Mouse (Mus musculus) layer of hippocampus, adult 11-12 months (tissue): Measurements from ENCODE around the gene Senp7.
"Not testable (repeated sequence)": the region's sequence is repeated elsewhere in the genome, so short reads cannot be mapped to it uniquely, and the experiment has no call there.

Experiments
- DNase-seq: peaks from one replicate; pipeline ENCODE4 v3.0.0; 2022; ENCODE audit warnings: low spot score

The Senp7 gene

GRCm38 (mm10) chr16:56048038-56048437 is at the start of gene Senp7:
TSS of gene Senp7 (plus strand) at chr16:56048338.
- DNase-seq: not testable (repeated sequence)

- no peak for DNase-seq
Measured at GRCm38 (mm10) chr16:56006798-56007197, 41.3 kb upstream of the Senp7 start.

DNA sequence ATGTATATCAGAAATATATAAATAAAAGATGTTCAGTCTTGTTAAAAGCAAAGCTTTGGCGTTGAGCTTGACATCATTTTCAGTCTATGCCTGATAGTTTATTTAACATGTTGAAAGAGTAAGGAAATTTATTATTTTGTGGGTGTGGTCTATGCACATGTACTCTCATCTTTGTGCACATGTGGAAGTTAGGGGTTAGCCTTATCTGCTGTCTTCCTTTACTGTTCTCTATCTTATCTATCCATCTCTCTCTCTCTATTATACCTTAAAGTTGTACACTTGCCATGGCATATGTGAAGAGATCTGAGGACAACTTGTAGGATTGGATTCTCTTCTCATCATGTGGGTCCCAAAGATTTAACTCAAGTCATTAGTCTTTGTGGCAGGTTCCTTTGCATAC is 39.3 kb upstream of the Senp7 start:
- DNase-seq: no peak

DNA sequence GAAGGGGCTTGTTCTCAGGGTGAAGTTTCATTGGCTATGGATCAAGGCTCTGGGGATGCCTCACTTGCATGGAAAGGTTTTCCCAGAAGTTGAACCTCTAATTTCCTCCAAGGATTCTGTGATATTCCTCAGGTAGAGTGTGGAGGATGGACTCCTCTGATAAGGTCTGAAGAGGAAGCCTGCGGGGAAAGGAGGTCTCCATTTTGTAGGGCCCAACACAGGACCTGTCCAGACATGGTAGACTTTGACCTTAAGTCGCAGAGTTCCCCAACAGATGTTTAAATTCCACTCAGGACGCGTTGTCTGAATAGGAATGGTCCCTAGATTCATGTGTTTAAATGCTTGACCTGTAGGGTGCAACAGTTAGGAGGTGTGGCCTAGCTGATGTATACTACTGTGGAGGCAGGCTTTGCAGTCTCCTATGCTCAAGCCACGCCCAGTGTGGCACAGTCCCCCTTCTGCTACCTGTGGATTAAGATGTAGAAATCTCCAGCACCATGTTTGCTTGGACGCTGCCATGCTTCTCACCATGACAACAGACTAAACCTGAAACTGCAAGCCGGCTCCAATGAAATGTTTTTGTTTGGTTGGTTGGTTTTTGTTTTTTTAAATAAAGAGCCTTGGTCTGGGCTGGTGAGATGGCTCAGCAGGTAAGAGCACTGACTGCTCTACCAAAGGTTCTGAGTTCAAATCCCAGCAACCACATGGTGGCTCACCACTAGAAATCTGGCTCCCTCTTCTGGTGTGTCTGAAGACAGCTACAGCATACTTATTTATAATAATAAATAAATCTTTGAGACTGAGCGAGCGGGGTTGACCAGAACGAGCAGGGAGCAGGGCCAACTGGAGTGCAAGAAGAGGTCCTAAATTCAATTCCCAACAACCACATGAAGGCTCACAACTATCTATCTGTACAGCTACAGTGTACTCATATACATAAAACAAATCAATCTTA is 35.1 kb upstream of the Senp7 start:
- no peak for DNase-seq

DNA sequence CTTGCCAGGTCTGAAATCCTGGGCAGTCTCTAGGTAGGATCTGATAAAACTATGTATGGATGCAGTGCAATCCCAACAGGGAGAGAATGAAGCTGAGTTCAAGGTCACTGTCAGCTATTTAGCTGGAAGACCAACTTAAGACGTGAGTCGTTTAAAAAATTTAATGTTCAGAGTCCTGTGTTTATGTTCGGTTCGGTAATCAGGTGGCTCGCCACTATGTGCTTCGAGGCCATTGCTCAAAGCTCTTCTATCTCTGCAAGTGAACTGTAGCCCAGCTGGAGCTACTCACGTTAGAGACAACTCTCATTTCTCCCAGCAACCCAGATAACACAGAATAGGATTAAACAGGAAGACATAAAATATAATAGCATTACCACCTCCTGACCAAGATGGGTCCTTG is 34.1 kb upstream of the Senp7 start:
- no peak for DNase-seq

- no peak for DNase-seq
Measured at GRCm38 (mm10) chr16:56019660-56020059, 28.5 kb upstream of the Senp7 start.

- DNase-seq: no peak
Measured at GRCm38 (mm10) chr16:56027854-56028629, 20.1 kb upstream of the Senp7 start.

- DNase-seq: peak; percentile 33
Measured at GRCm38 (mm10) chr16:56028722-56029551, 19.2 kb upstream of the Senp7 start.

DNA sequence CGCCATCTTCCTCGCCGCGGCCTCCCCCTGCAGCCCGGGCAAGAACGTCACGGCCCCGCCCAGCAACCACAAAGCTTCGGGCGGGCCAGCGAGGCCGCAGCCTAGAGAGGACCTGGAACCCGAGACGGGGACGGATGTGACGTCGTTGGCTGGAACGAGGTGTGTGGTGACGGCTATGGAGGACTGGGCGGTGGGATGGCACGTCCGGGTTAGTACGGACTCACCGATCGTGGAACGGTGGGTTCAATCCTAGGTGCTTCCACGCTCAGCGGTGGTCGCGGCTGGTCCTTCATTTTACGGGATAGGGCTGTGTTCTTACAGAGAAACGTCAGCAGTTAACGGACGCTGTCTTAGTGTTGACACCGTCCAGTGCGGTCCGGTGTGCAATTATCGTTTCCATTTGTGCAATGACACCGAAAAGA is 18.5 kb upstream of the Senp7 start, which contains the start of gene Pcnp:
Gene Pcnp (minus strand): TSS at position 79 of the 422 bp plus-strand sequence.
- peak; percentile 97 for DNase-seq

- no peak for DNase-seq
Measured at GRCm38 (mm10) chr16:56034566-56034965, 13.6 kb upstream of the Senp7 start.

- no peak for DNase-seq
Measured at GRCm38 (mm10) chr16:56036501-56036900, 11.6 kb upstream of the Senp7 start.

DNA sequence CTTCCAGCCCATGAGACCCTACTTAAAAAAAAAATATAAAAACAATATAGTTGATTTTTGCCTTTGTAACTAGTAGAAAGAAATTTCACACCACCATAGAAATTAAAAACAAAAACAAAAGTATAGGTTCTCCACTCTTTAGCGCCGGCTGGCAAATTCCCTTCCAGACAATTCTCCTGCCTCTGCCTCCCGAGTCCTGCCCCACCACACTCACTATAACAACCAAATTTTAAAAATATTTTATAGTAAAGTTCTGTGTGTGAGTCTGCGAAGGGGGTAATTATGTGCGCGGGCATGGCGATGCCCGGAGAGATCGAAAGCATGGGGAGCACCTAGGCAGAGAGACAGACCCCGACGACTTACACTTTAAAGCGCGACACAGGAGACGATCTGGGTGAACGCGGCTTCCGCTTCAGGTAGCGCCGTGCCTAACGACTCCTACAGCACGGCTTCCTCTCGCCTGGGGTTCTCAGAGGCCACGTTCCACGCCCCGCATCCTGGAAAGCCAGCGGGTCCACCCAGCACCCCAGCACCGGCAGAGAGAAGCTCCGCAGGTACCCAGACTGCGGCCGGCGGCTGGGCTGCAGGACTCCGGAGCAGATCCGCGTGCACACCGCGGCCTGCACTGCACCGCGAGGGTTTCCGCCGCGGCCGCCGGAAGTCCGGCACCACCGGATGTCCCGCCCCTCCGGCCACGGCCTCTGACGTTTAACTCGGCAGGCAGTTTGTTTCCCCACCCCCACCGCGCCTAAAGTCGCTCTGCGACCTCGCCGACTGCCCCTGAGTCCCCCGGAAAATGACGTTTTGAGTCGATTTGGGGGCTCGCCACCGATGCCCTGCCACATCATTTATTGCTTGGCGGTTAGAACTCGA is 10.8 kb upstream of the Senp7 start, which contains the start of gene Trmt10c:
Gene Trmt10c (minus strand): TSS at position 682 of the 873 bp plus-strand sequence.
- peak; percentile 91 for DNase-seq

DNA sequence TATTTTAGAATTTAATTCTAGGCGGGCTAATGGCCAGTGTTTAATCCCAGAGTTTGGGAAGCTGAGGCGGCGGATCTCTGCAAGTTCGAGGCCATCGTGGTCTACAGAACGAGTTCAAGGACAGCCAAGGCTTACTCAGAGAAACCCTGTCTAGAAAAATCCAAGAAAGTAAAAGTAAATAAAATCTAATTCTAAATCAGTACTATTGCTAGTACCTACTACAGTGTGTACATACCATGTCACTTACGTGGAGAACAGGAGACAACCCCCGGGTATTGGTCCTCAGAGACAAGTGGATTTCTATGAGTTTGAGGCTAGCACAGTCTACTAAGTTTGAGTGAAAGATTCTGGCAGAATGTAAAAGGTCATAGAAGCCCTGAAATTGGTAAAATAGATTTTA is 10.0 kb upstream of the Senp7 start:
- no peak for DNase-seq

DNA sequence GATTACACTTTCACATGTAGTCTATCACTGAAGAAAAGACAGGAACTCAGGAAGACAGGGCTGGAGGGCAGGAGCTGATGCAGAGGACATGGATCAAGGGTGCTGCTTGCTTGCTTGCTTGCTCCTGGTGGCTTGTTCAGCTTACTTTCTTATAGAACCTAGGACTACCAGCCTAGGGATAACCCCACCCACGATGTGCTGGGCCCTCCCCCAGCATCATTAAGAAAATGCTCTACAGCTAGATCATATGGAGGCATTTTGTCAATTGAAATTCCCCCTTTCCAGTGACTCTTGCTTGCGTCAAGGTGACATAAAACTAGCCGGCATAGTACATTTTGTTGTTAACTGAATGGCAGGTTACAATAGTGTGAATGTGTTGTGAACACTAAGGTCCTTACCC is 7.8 kb downstream of the Senp7 start:
- no peak for DNase-seq

- DNase-seq: no peak
Measured at GRCm38 (mm10) chr16:56056944-56057590, 8.9 kb downstream of the Senp7 start.

DNA sequence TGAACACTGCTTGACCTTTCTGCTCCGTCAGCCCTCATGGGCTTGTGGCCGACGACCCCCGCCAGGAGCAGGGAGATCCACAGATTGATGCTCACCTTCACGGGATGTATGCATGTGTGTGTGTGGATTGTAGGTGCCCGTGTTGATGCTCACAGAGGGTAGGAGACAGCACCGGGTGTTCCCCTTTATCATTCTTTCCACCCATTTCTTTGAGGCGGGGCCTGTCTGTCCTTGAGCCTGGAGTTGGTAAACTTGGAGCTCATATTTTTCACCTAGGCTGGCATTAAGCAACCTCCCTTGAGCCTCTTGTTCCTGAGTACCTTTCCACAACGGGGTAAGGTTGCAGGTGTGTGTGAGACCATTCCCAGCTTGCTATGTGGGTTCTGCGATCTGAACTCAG is 10.0 kb downstream of the Senp7 start:
- no peak for DNase-seq

GRCm38 (mm10) chr16:56061995-56062594 is 14.0 kb downstream of the Senp7 start:
- no peak for DNase-seq

DNA sequence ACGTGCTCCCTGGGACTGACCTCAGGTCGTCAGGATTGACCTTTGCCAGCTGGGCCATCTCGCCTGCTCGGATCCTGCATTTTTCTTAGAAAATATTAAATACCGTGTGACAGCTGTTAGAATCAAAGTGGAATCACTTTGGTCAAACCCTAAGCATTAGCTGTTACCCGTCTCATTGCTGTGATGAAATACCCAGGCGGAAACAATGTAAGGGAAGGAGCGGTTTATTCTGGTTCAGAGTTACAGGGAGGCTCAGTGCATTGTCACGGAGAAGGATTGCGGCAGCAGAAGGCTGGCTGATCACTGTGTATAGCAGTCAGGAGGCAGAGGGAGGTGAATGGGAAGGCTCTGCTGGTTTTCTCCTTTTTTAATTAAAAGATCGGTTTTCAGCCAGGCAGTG is 14.8 kb downstream of the Senp7 start:
- DNase-seq: no peak

DNA sequence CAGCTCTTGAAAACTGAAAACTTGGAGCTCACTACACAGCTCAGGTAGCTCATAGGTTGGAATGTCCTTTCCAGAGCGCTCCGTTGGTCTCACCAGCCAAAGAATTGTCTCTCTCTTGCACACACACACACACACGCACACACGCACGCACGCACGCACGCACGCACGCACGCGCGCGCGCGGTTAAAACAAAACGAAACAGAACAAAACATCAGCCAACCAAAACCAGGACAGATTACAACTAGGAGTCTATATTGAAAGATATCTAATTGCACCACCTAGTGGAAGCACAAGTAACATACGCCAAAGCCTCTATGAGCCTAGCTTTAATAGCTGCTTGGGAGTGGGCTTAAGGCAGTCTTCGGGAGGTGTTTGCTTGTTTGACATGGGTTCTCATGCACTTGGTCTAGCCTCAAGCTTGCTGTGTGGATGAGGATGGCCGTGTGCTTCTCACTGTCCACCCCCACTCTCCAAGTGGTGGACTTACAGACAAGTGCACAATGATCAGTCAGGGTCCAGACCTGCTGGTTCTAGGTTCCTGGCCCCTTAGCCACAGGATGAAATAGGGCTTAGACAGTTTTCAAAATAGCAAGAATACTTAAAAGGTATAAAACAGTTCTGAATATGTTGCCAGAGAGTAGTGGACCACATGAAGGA is 16.3 kb downstream of the Senp7 start:
- DNase-seq: peak; percentile 74
